Mouse (Mus musculus) cerebral cortex, adult 2 months (tissue): ENCODE measurements around the gene Add2.

Experiments
- WGBS: fragments of 180-500 bp; shearing (Covaris S2); methylation state at CpG from one replicate; pipeline ENCODE4 v1.1.7; 2018; 5-methylcytosine and 5-hydroxymethylcytosine counted together

Gene Add2

DNA sequence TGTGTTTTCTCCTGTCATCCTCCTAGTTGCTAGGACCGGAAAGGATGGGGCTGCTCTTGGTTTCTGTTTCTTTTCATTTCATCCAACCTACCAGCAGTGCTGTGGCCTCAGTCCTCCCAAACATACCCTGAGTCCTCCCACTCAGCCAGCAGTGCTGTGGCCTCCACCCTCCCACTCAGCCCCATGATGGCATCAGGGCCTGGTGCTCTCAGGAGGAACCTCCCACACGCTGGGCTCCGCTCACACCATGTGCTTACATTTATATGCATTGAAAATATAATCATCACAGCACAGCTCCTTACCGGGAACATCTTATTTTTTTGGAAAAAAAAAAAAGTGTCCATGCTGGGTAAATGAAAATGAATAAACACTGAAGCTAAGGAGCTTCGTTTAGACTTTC lies 20.0 kb downstream of the Add2 start:
- 45% methylated on average over 5 of the region's 5 CpGs for WGBS

DNA sequence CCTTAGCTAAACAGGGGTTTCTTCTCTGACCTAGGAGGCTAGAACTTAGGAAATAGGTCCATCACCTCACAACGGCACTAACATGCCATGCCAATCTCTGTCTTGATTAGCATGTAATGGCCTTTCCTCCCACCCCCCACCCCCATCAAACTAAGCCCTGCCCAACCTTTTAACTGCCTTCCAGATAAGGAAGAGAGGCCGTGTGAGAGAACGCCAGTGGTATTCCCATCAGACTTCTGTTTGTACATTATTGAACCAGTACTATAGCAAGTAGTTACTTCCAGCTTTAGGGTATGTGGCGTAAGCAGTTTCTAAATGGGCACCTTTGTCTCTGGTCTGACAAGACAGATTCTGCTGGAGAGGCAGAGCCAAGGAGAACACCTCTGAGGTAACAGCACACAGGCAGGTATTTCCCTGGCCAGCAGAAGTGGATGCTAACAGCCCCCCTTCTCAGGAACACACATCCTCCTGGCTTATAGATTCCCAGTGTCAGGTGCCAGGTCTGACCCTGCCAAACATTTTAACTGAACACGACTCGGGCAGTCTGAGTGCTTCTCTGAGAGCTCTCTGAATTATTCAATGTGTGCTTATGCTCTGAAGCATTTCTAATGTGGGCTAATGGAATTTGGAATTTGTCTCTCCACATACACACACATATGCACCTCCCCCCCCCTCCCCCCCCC lies 22.2 kb downstream of the Add2 start:
- 47% methylated on average over 6 of the region's 6 CpGs for WGBS

DNA sequence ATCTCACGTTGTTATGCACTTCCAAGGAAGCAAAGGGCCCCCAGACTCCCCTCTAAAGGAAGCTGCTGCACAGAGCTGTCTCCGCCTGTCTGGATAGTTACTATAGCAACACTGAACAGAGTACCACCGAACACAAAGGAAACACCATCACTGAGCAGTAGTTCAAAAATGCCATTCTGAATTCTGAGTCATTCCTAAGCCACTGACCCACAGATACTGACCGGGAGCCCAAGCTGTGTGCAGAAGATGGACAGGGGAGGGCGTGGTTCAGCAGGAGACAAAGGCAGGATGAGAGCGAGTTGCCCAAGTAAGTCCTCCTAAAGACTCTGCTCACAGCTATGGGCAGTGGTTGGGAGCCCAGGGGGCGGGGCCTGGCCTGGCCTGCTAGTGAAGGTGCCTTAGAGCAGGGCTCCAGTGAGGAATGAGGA lies 23.6 kb downstream of the Add2 start:
- 12% methylated on average over 7 of the region's 7 CpGs for WGBS

DNA sequence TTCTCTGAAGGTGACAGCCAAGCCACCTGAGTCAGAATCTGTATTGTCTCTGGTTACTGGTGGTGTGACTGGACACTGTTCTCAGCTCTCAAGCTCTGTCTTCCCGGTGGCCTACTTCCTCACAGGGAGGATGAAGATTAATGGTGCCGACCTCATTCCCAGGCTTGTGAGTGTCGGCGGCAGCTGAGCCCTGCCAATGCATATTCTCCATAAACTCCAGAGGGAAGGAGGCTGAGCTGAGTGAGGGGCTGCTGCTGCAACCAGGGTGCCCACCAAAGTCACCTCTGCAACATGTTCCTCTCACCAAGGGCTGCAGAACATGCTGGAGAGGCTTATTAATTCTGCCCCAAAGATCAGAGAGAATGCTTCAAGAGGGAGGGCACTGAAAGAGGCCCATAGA lies 24.1 kb downstream of the Add2 start:
- 25% methylated on average over 4 of the region's 4 CpGs for WGBS

DNA sequence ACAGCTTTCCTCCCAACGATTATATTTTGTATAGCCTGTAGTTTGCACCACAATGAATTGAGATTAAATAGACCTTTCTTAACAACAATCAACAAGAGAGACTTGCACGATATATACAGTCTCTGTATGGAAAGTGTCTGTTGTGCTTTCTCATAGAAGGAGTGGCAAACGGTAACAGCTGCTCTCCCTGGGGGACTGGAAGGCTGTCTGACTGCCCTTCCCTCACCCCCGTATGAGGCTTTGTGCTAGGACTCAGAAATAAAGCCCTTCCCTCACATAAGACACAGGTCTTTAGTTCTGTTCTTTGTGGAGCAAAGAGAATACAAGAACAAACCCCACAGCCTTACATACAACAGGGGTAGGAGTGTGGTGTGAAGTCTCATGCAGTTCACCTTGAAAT lies 24.6 kb downstream of the Add2 start:
- WGBS = 20% methylated on average over 4 of the region's 4 CpGs

DNA sequence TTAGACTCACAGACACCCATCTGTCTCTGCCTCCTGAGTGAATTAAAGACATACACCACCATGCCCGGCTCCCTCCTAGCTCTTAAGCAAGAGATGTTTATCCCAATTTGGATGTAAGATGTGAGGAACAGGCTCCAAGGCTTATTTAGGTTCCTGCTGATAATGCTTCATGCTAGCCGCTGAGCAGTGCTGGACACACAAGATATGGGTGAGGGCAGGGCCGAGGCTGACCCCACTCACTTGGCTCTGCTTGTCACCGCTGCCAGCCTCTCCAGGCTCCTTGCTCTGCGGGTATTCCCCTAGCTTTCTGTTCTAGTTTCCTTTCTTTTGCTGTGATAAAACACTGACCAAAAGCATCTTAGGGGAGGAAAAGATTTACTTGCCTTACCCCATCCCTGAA lies 25.1 kb downstream of the Add2 start:
- WGBS = 61% methylated on average over 5 of the region's 5 CpGs

DNA sequence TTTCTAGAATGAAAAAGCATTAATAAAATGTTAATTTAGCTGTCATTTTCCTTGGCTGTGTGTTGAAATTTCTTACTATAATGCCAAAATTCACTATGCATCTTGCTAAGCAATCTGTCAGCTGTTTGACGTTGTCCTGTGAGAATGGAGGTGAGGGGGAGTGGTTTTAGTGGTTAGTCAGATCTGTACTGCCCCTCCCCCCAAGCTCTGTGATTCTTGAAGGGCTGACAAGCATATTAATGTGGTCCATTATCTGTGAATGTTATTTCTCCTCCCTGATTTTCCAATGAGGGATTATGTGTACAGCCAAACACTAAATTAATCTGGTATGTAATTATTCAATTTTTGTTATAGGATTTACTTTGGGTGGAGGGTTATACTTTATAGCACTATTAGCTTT lies 30.0 kb downstream of the Add2 start:
- 3% methylated on average over 1 of the region's 1 CpGs for WGBS

DNA sequence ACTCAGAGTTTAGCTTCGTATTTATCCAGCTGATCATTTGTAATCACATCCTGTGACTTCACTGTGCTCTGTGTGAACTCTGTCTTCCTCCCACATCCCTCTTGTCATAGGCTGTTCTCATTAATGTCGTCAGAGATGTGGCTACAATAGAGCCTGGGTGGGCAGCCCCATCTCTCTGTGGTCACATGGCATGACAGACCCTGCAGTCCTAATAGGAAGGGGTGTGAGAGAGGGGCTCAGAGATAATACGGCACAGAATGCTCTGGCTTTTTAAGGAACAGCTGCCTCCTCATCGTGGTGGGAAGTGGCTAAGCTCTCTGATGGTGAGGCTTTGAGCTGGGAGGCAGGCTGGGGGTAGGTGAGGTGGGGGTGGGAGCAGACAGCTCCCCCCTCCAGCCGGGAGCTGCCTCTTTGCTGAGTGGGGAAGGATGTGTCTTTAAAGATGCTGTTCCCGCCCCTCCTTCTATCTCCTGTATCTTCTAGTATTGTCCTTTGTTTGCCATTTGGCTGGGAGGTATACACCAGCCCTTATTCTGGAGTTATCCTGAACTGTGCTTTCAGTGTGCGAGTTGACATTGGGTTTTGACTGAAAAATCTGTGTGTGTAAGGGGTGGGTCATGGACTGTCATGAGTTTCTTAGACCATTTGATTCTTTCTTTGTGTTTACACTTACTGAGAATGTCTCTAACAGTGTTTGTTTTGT lies 30.8 kb downstream of the Add2 start:
- WGBS = 17% methylated on average over 7 of the region's 7 CpGs

DNA sequence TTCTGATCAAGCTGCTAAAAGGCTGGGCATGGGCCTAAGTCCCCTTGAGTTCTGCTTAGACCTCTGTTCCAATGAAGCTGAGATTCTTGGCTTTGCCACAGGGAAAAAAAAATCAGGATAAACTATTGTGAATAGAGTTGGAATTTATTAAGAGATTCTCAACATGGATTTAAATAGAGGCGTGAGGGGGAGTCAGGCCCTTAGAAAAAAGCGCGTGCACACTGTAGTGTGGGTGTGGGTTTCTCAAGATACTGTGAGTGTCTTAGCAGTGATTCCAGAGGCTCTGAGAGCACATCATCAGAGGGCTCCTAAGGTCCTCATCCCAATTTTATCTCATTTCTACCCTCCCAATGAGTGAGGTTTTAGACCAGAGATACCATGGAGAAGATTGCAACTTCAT lies 31.7 kb downstream of the Add2 start:
- WGBS = 59% methylated on average over 3 of the region's 3 CpGs

DNA sequence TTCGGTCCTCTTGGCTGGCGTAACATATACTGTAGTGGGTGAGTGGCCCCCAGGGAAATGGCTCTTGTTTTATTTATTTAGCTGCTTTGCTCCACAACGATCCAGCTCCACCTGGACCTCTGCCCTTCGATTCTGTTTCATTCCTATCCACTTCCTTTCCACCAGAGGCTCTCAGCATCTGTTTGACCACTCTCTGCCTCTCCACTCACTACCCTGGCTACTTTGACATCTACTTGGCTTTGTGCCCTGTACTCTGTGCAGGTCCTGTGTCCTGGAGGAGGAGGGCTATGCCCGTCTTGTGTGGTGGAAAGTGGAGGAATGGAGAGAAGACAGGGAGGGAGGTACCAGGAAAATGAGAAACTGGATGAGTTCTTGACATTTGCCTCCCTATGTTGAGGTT lies 33.7 kb downstream of the Add2 start:
- WGBS = 41% methylated on average over 5 of the region's 5 CpGs

DNA sequence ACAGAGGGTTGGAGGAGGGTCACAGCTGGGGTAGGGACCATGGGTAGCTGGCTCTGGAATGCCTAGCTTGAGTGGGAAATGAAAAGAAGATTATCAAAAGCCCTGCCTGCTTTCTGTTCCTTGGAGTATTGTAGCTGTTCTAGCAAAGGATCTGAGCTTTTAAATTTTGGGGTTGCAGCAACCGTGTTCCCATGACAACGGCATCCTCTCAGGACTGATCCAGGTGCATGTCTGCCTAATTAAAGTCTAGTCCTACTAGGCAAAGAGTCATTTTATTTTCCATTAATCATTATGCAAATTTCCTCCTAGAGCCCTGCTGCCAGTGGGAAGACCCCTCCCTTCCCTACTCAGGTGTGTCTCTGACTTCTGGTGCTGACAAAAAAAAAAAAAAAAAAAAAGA lies 34.2 kb downstream of the Add2 start:
- WGBS = 60% methylated on average over 2 of the region's 2 CpGs

DNA sequence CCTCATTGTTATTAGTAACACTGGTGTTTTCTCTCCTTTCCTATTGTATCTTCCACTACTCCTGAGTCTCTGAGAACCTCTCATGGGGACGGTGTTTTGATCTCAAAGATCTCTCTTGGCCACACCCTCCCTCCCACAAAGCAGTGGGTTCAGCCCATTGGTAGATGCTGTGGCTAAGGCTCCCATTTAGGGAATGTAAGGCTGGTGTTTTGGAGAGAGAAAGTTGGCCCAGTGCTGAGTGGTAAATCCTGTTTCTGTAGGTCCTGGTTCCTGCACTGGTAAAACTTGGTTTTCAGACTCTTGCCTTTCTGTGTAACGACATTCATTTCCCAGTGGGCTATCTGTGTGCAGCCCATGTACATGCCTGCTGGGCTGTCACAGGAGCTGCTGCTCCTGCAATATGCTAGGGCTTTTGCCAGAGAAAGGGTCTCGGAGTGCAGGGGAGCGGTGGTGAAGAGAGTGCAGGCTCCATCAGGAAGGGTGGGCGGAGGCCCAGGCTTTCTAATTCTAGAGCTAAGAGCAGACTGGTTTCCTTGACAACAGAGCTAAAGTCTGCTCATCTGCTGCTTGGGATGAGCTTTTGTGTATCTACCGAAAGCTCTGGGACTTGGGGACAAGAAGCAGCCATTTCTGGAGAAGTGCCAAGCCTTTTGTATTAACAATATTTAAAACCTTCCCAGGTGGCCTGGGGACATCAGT lies 36.0 kb downstream of the Add2 start:
- 19% methylated on average over 6 of the region's 6 CpGs for WGBS

DNA sequence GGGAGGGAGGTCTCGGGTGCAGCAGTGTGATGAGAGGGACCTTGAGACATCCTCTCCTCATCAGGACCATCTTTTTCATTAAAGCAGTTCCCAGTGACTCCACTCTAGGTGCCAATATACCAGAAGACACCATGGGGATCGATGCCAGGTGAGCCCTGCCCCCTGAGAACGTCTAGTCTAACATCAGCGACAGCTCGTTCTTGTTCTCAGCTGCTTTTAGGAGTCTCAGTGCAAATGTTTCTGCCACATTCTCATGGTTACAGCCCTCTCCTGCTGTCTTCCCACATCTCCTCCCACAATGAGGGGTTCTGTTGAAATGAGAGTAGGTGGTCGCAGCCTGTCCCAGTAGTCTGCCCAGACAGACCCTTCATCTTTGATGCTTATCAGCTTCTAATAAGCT lies 38.2 kb downstream of the Add2 start:
- 44% methylated on average over 6 of the region's 6 CpGs for WGBS

DNA sequence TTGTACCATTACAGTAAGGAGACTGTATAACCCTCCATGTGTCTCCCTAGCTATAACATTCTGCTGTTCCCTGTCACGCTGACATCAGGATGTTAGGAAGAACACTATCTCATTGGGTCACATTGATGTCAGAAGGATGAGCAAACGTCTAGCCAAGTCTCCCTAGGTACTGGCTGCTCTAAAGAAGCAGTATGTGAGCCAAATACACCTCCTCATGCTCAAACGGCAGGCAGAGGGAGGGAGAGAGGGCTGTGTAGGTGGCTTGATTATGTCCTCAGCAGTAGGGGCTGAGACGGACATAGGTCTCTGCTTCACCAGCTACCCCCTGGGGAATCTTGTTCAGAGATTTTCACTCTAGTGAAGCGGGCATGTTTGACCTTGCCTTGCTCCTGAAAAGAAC lies 38.7 kb downstream of the Add2 start:
- 33% methylated on average over 5 of the region's 5 CpGs for WGBS

DNA sequence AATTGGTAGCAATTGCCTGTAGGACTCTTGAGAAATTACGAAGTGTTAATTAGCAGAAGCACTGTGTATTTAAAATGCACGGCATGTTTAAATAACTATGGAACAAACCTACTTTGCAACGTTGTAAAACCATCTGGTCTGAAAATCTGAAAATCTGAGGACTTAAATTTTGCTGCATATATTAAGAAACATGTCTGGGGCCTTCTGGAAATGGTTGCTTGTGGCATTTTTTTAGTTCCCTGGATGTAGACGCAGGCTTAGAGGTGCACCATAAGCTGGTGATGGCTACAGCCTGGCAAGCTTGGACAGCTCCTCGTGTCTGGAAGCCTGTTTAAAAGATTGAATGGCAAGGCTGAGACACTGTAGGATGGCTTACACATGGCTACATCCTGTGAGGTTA lies 40.5 kb downstream of the Add2 start:
- WGBS = 33% methylated on average over 5 of the region's 5 CpGs

DNA sequence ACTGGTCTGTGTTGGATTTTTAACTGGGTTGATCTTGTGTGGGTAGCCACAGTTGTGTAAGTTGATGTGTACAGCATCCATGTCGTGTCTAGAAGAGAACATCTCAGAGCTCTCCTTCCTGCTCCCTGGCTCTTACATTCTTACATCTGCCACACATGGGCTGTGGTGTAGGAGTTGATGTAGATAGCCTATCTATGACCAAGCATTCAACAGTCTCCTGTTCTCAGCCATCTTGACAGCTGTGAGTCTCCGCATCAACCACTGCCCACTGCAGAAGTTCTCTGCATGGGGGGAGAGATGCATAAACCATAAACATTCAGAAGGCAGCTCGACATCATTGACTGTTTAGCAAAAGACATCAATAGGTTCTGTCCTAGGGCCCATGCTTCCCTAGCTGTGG lies 41.4 kb downstream of the Add2 start:
- 60% methylated on average over 3 of the region's 3 CpGs for WGBS

DNA sequence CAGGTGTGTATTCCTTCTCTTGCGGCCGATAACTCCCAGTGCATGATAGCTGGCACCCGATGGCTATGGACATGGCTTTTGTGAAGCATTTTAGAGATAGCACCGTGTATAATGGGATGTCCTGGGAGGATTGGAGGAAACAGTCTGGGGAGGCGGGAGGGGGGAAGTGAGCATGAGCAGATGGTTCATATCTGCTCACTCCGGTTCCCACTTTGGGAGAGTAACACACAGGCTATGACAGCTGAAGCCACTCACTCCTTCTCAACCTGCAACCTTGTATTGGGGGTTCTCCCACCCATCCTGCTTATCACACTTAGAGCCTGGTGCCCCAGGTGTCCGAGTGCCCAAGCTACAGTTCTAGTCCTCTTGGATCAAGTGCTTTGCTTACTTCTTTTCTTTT lies 41.8 kb downstream of the Add2 start:
- 52% methylated on average over 7 of the region's 7 CpGs for WGBS

DNA sequence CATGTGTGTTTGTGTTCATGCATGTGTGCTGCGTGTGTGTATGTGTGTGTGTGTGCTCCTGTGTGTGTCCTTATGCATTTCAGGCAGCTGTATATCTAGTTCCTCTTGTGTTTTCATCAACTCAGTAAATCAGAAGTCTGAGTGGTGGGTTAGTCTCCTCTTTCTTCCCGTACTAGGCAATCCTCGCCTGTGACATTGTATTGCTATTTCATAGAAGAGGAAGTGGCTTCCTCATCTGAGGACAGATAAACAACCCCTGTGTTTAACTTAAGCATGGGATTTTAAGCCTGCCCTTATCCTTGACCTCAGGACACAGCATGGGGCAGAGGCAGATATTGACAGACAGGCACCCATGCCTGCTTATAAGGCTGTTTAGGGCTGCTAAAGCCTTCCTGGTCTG lies 45.4 kb downstream of the Add2 start:
- WGBS = 80% methylated on average over 3 of the region's 3 CpGs

DNA sequence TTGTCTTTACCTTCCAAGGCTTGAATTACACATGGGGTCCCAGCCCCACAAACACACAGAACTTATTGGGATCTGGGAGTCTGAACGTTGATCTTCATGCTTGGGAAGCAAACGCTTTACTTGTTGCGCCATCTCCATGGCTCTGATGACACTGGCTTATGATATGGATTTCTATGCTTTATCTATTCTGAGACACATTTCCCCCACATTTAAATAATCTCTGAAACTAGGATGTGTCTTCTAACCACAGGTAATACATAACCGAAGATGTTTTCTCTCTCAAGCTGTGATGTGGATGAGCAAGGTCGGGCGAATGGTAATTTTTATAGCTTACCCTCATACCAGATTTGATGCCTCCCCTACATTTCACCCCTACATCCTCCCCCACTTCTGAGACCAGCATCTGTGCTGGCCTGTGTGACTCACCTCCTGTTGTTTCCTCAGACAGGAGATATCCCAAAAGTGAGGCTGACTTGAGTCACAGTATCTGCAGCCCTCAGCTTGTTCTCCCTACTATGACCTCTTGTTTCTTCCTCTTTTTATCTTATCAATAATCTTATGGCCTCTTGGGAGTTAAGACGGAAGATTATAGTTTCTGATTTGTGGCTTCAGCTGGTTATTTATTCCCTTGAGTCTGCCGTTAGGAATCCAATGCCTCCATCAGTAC lies 46.2 kb downstream of the Add2 start:
- 58% methylated on average over 8 of the region's 8 CpGs for WGBS

DNA sequence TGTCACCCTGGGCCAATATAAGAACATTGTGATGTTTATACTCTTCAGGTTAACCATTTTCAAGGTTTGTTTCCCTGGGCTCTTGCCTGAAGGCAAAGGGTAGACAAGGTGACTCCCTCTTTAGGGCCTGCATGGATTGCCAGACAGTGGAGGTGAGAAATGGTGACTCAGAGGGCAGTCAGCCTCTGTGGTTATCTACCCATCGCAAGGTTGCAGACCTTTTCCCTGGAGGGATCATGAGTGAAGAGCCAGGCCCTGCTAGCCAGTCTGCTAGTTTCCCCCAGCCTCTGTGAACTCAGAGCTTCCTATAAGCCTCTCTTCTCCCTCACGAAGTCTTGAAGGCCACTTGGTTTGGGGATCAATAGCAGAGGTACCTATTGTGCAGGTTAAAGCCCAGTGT lies 48.0 kb downstream of the Add2 start:
- WGBS = 91% methylated on average over 2 of the region's 2 CpGs

DNA sequence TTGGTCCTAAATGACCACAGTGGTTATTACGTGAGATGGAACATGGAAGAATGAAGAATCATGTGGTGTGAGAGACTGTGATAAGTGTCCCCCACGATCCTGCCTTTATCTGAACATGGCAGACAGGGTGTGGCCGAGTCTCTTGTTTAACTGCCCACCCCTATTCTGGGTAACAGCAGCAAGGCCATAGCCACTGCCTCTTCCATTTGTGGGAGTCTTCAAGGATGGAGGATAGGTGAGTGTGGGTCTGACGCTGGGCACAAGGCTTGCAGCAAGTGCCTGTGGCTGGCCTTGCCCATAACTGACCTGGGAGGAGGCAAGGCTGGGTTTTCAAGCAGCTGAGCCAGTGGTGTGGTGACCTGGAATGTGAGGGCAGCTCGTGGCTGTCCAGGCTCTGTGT lies 49.4 kb downstream of the Add2 start:
- WGBS = 66% methylated on average over 5 of the region's 5 CpGs

DNA sequence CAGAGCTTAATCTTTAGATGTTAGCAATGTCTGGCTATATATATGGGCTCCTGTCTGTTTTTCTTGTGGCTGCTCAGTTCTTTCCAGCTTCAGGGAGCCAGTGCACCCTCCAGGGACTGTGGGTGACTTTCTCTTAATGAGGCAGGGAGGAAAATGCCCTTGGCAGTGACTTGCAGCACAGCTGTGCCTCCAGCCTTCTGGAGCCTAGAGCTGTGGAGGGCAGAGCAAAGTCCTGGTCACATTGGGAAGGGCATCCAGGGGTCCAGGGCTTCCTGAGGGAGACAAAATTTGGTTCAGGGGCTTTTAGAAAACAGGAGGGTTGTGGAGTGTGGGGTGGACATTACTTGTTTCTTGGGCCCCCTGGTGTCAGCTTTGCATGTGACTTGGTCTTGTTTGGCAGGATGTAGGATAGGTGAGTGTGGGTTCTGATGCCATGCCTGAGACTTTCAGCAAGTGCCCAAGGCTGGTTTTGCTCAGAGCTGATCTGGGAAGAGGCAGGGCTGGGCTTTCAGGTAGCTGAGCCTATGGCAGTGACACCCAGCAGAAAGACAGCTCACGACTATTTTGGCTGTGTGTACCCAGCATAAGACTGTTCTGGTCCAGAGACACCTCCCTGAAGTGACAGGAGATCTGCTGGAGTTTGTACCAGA lies 50.0 kb downstream of the Add2 start:
- 53% methylated on average over 1 of the region's 1 CpGs for WGBS
